Mouse (Mus musculus) embryo, embryonic 11 days (tissue): ENCODE results near the gene Hbq1a.
"Not testable (repeated sequence)": the region's sequence is repeated elsewhere in the genome, so short reads cannot be mapped to it uniquely, and the experiment has no call there.

Source experiments
- DNase-seq: peaks from one replicate; pipeline ENCODE4 v3.0.0-alpha.2; 2015

Hbq1a gene

DNA sequence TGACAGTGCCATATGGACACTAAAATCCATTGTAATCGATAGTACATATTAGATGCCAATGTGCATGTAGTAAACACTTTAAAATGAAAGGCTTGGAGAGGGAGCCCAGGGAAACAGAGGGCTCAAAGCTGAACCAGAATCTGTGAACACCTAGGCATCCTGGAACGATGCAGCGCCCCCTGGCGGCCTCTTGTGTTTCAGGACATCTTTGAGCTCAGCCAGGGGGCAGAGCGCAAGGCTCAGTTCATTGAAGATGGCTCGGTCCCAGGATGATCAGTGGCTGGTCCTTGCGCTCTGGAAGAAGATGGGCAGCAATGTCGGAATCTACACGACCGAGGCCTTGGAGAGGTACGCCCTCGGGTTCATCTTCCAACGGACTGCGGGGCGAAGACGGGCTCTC, at the start of gene Hbq1a:
TSS of gene Hbq1a (plus strand) at position 205 of the 400 bp plus-strand sequence.
- peak; percentile 59 for DNase-seq

DNA sequence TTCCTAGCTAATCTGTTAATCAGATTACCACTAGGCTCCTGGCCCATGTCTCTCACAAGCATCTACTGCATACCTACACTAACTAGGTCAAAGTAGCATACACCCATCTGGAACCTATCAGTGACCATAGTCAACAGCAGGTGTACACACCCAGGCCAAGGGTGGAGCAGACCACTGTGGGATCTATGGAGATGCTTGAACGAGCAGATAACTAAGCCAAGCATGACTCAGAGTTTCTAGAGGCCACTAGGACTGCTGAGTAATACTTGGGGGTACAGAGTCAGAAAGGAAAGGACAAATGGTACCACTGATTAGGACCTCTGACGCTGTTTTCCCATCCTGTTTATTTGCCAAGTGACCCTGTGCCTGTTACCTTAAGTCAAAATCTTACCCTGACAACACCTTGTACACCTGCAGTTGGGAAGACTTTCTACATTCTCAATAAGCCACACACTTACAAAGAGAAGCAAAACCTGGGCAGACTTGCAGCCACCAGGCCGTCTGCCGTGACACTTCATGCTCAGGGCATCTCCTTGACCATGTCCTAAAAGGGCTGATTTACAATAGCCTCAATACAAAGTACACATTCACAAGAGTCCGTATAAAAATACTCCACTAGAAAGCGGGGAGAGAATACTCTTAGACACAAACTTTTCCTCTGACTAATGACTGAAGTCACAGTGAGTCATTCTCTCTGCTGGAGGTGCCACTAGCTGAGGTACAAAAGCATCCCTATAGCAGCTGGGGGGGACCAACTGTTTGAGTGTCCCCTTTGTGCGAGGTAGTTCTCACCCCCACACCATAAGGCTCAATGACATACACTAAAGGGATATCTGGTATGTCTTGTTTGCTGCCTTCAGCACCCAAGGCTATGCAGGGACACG, 48.7 kb upstream of the Hbq1a start:
- DNase-seq = no peak

DNA sequence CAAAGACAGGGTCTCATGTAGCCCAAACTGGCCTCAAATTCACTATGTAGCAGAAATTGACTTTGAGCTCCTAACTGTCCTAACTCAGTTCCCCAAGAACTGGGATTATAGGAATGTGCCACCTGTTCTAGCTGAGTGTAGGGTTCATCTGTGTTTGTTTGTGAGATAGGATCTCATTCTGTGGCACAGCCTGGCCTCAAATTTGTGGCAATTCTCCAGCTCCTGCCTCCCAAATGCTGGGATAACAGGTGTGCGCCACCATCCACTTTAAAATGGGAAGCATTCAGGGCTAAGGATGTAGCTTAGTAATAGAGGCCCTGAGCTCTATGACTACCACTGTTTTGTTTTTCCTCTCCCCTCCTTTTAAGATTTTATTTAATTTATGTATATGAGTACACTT, 46.7 kb upstream of the Hbq1a start:
- no peak for DNase-seq

DNA sequence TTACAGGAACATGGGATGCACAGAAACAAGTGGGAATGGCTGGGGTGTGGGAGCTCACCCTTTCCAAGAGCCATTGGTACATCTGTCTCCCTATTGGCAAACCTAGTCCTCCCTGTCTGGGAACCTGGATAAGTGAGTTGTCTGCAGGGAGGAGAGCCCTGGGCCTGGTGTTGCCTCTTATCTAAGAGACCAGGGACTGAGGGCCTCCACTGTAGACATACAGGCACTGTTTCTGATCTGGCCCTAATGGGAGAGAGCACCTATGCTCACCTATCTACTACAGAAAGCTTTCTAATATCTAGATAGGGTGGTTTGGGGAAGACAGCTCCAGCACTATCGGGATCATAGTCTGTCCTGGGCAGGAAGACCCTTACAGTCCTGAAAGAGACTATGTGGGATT, 43.7 kb upstream of the Hbq1a start:
- DNase-seq = no peak

DNA sequence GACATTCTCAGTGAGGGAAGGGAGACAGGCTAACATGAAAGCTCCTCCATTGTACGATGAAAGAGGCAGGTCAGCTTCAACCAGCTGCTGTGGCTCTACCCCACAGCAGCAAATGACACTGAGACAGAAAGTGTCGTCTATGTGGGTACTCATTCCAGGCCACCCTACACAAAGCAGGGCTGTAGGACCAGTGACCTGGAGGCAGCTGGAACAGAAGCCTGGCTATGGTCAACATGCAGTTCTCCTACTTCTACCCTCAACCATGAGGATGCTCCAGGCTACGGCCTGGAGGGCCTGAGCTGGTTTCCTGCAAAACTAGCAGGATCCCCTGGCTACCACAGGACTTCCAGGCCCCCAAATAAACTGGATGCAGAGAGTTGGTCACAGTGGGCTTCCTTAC, 43.3 kb upstream of the Hbq1a start:
- no peak for DNase-seq

DNA sequence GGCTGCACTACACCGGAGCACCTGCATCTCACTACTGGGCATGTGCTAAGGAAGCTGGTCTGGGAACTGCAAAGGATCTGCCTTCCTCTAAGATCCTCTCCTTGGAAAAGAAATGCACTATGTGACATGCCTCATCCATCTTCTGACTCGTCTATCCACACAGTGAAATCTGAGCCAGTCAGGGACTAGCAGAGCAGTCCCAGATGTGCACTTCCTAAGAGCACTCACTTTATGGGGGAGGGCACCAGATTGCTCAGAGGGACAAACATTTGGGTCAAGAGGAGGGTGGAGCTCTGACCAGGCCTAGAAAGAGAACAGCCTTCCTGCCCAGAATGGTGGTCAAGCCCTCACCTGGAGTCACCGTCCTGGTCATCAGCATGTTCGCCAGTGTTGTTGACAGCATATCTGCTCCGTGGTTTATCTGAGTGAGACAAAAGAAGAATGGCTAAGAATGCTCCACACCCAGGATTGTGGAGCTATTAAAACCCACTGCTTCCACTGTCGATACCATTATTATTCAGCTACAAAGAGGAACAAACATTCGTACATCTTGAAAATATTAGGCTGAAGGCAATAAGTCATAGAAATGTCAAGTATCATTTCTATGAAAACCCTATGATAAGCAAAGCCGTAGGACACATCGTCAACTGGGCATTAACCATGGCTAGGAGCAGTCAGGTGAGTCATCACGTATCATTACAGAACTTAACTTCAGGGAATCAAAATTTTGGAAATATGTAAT, 37.0 kb upstream of the Hbq1a start:
- DNase-seq = peak; percentile 56

DNA sequence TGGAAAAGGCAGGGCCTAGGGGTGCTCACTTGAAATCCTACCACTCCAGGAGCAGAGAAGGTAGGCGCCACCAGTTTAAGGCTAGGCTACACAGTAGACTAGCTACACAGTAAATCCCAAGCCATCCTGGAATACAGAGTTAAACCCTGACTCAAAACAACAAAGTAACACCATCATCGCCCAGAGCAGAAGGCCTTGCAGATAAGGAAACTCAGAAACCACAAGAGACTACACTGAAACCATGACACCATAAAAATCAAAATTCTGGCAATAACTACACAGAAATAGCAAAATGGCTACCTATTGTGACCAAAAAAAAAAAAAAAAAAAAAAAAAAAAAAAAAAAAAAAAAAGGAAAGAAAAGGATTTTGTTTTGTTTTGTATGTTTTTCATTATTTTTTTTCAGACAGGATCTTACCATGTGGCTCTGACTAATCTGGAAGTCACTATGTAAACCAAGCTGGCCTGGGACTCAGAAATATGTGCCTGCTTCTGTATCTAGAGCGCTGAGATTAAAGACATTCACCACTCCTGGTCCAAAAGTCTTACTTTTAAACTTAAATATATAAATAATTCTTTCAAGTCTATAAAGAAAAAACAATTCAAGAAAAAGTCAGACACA, 34.6 kb upstream of the Hbq1a start:
- no peak for DNase-seq

DNA sequence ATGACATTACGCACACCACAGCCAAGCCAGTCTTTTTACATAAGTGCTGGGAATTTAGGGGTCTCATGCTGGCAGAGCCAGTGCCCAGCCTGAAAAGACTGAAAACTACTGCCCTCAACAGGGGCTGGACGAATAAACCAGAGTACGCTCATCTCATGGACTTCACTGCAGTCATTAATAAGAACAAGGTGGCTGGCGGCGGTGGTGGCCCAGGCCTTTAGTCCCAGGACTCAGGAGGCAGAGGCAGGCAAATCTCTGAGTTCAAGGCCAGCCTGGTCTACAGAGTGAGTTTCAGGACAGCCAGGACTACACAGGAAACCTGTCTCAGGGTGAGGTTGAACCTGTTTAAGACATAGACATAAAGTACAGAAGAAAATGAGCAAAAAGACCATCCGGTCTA, 33.7 kb upstream of the Hbq1a start:
- no peak for DNase-seq

DNA sequence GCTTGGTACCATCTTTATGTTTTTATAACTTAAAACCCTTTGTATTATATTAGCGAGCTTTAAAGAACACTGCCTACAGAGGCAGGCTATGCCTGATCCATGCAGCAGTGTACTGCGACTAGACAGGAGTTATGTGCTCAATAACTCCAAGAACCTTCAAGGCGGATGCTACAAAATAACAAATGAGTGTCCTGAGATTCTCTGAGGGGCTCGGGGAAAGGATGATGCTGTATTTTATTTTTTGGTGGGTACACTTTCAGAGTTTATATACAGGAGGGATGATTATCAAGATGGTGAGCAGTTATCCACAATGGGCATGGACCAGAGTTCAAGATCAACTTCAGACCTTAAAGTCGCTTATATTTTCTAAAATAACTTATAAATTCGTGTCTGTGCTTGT, 33.1 kb upstream of the Hbq1a start:
- no peak for DNase-seq

DNA sequence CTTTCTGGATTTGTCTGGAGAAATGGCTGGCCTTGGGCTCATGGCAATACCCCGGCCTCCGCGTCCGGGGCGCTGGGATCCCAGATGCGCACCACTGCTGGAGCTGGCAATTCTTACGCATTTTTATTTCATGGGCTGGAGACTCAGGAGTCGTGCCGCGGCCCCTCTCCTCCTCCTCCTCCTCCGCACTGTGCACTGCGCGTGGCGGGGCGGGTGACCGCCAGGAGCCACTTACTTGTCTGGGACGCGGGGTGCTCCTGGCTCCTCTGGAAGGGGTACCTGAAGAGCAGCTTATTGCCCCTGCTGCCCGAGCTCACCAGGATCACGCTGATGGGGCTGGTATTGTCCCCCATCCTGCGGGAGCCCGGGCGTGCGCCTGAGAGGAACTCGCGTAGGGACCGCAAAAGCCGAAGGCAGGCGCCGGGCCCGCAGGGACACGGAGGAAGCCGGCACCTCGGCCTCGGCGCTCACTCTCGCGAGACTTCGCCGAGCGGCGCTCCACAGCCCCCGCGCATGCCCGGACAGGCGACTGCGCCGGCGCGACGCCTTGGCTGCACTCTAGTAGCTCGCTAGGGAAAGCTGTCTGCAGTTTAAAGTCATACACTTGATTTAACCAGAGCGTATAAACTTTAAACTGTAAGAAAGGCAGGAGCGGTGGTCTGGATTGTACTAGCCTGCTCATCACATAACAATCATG, 32.5 kb upstream of the Hbq1a start, which contains the start of gene Nprl3:
TSS of gene Nprl3 (minus strand) at position 520 of the 697 bp plus-strand sequence.
- peak; percentile 98 for DNase-seq

DNA sequence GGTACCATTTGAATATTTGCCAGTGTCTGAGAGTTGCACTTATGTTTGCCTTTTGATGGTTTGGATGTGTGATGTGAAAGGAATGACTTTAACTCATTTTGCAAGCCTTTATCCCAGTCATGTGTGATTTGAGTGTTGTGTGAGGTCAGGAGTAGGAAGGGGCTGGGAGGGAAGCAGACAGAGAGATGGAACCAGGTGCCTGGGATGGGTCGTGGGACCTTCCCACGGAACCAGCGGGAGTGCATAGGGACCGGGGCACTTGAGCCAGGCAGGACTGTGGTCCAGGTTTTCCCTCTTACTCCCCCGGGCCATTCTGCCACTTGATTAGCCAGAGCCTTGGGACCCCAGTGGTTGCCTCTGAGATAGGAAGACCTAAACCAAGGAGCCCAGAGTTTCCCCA, 31.9 kb upstream of the Hbq1a start:
- DNase-seq = peak; percentile 27

DNA sequence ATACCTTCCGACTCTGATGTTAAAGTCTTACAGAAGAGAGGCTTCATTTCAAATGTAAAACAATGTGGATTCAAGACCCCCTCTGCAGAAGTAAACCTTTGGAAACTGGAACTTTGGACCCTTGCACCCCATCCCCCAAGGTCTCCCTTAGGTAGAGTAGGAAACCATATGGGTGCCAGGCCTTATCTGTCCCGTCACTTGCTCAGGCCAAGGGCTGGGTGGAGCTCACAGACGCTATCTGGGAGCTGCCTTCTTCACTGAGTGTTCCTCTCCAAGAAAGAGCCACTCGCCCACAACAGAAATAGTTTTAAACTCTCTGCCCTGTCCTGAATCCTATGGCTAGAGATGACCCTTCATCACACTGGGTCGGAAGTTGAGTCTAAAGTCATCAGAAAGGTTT, 30.9 kb upstream of the Hbq1a start:
- no peak for DNase-seq

DNA sequence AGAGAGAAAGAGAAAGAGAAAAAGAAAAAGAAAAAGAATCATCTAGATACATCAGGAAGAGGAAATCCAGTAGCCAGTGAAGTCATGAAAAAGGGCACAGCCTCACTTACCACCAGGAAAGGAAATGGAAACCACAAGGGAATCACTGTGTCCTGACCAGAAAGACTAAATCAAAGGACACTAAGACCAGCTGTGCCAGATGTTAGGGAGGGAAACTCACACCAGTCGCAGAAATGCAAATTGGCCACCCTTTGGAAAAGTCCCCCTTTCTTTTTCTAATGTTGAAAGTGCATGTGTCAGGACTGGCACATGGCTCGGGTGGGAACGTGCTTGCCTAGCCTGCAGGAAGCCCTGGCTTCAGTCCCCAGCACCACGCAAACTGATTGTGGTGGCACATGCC, 28.7 kb upstream of the Hbq1a start:
- no peak for DNase-seq

DNA sequence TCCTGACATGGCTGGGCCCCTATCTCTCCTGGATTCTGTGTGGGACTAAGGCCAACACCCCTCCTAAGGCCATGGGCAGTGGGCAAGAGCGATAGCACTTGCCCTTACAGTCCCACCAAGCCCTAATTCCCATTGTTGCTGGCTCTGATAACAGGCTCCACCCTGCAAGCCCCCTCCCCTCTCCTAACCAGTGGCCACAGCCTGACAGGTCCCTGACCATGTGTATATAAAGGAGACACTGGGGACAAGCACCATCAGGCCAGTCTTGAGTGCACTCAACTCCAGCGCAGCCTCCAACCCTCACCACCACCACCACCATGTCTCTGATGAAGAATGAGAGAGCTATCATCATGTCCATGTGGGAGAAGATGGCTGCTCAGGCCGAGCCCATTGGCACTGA, 23.5 kb upstream of the Hbq1a start, which contains the start of gene Hba-x:
TSS of gene Hba-x (plus strand) at position 54 of the 400 bp plus-strand sequence.
- DNase-seq = no peak

DNA sequence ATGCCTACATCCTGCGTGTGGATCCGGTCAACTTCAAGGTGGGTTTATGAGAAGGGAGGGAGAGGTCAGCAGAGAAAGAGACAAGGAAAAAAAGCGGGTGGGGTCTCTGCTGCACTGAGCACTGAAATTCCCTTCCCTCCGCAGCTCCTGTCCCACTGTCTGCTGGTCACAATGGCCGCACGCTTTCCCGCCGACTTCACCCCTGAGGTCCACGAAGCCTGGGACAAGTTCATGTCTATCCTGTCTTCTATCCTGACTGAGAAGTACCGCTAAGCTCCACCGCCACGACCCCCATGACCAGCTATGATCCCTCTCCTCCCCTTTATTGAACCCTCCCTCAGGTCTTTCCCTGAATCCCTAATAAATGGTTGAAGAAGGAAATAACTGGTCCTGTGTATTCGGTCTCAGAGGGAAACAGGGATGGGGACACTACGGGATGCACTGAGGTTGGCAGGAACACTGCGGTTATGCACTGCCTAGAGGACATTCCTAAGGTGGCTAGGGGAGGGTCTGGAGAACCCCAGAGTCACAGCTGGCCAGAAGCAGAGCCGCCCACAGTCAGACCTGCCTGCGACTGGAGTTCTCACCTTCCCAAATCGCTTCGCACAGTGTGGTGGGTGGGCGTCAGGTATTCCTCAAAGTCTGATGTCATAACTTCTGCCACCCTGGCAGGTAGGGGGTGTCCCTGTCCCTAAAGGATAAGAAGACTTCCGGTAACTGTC, 22.0 kb upstream of the Hbq1a start:
- DNase-seq = no peak

DNA sequence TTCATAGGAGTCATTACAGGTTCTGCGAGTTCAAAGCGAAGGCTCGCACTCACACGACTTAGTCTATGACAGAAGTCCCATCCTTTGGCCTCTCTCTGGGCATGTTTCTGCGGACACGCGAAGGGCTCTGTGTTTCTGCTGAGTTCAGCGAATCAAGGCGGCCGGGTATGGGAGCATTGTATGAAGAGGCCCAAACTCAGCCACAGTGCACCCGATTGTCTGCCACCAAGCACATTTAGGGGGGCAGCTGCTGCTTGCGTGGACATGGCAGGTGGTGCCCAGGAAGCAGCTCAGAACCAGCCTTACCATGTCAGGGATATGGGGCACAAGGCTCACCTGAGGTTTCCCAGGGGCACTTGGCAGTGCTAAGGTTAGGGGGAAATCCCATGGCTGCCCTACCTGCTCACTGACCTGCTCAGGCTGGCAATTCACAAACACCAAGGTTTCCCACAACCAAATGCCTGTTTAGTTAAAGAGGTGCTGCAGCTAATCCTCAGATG, 21.4 kb upstream of the Hbq1a start:
- DNase-seq = no peak

DNA sequence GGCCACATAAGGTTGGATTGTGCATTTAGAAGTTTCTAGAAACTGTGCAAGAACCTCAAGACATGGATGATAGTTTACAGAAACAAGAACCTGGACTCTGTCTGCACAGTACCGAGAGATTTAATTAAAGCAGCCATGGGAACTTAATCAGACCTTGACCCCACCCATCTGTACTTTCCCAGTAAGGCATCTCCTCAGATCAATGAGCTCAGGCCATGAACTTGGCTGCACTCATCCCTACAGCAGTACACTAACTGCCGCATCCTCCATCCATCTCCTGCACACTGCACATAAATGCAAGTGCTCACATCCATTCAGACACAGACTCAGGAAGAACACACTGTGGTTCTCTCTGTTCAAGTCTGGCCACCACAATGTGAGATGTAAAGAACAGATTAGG, 19.2 kb upstream of the Hbq1a start:
- no peak for DNase-seq

DNA sequence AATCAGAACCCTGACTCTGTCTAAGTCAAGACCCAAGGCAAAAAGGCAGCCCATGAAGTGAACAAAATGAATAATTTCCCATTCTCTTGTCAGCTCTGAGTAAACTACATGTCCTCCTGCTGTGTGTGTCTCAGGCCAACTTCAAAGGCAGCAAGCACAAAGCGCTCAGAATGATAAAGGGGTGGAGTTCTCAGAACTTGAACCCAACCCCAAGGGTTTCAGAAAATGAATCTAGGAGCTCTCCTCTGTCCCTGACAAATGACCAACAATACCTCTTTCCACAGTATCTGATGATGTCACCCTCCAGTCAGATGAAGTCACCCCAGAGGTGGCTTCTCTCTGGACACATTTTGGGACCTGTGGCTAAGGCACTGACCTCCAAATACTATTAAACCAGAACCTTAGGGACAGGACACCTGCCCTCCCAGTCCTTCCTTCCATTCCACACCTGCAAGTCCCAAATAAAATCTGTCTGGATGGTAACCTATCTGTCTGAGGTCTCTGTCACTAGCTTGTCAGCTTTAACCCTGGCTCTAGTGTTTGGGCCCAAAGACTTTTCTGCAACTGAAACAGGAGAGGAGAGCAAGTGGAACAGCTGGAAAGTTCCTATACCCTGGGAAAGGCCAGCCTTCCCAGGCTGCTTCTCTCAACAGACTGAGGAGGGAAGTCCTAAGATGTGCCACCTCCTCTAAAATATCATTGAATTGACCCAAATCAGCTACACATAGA, 18.3 kb upstream of the Hbq1a start:
- DNase-seq = no peak

DNA sequence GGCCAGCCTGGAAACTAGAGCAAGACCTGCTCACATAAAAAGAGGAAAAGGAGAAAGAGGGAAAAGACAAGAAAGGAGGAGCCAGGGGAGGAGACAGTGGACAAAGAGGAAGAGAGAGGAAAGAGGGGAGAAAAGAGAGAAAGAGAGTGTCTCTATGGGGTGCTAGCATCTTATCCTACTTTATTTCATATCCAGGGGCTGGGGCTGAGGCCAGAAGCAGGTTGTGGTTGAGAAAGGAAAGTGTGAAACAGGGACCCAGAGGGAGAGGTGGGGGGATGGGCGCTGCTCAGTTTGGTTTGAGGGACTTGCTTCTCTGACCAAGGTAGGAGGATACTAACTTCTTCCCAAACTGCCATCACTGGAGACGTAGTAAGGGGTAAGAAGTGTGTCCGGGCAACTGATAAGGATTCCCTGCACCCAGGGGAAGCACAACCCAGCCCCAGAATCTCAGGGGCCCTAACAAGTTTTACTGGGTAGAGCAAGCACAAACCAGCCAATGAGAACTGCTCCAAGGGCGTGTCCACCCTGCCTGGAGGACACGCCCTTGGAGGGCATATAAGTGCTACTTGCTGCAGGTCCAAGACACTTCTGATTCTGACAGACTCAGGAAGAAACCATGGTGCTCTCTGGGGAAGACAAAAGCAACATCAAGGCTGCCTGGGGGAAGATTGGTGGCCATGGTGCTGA, 16.6 kb upstream of the Hbq1a start, which contains the start of gene Hba-a1:
TSS of gene Hba-a1 (plus strand) at position 421 of the 687 bp plus-strand sequence.
- DNase-seq = not testable (repeated sequence)

DNA sequence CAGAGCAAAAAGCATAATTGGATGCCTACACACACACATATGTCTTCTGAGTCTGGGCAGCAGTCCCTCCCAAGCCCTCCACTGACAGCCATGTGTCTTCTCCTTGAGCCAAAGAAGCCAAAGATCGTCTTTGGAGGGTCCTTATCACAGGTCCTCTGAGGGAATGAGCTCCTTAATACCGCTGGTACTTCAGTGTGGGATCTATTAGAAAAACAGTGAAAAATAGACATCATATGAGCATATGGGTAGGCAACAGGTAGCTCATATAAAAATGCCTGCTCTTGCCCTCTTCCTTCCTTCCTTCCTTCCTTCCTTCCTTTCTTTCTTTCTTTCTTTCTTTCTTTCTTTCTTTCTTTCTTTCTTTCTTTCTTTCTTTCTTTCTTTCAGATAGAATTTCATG, 15.3 kb upstream of the Hbq1a start:
- not testable (repeated sequence) for DNase-seq
